Mouse (Mus musculus): ENCODE data around the gene Lamb3. TPM values are rescaled to one million over a fixed set of nuclear protein-coding genes. Genes with fewer than 3 reads are reported as not detected.

Gene Lamb3
- polyA plus RNA-seq, 1 experiment, result not detected

DNA sequence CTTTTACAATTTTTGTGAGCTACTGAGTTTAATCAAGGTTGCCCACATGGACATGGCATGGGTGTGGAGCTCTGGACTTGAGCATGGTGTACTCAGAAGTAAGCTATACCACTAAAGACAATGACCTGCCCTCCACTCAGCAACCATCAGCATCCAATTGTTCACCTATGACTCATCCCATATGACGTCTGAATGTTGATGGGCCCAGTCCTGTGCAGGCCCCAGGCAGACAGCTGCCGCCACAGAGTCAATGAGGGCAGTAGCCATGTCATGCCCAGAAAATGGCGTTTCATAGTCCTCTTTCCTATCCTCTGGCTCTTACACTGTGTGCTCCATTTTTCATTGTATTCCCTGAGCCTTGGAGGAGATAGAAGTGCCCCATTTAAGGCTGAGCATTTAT, 8.5 kb downstream of the Lamb3 start:
- TF ChIP-seq CTCF (IDR thresholded peaks at IDR 0.05; ENCODE audit: insufficient read depth, low read depth, low read length) (no peak), POLR2A (IDR thresholded peaks at IDR 0.05; ENCODE audit: insufficient read depth, low read depth, low read length) (no peak)
- H3K4me3 ChIP-seq (ENCODE audit: insufficient read depth, low read depth, low read length), result no peak overlapping the region
- WGBS, result 86% methylated on average over 3 of the region's 3 CpGs
- H3K27ac ChIP-seq (ENCODE audit: insufficient read depth, low read depth, low read length), result no peak overlapping the region
- H3K4me1 ChIP-seq (ENCODE audit: control insufficient read depth, insufficient read depth, low read length), result no peaks in the 10 kb centered on the region

GRCm38 (mm10) chr1:193220408-193220807, 12.9 kb downstream of the Lamb3 start:
- TF ChIP-seq CTCF (IDR thresholded peaks at IDR 0.05; ENCODE audit: insufficient read depth, low read depth, low read length) (no peak), POLR2A (IDR thresholded peaks at IDR 0.05; ENCODE audit: insufficient read depth, low read depth, low read length) (no peak)
- WGBS, result 83% methylated on average over 5 of the region's 5 CpGs
- Histone ChIP-seq H3K4me1 (ENCODE audit: control insufficient read depth, insufficient read depth, low read length) (no peaks in the 10 kb centered on the region), H3K27ac (ENCODE audit: insufficient read depth, low read depth, low read length) (no peak overlapping the region), H3K4me3 (ENCODE audit: insufficient read depth, low read depth, low read length) (no peak overlapping the region)

DNA sequence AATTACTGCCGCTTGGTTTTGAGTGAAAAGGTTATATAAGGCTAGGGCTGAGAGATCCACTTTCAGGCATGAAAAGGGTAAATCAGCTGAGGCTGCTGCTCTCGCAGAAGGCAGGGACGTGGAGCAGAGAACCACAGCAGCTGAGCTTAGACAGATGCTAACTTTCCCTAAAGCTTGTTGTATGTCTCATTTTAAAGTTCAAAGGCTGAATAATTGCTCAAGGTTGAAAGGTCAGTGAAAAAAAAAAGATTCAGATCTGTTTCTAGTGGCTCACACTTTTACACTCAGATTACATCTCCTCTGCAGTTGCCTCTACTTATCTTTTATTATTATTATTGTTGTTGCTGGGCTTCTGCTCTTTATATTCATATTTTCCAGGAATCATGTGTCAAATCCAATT, 18.0 kb downstream of the Lamb3 start:
- no peak for TF ChIP-seq CTCF (IDR thresholded peaks at IDR 0.05; ENCODE audit: insufficient read depth, low read depth, low read length)
- TF ChIP-seq POLR2A (IDR thresholded peaks at IDR 0.05; ENCODE audit: insufficient read depth, low read depth, low read length), result no peak
- Histone ChIP-seq H3K4me1 (ENCODE audit: control insufficient read depth, insufficient read depth, low read length) (no peaks in the 10 kb centered on the region; the same call in 1 of the 2 replicates), H3K4me3 (ENCODE audit: insufficient read depth, low read depth, low read length) (no peak overlapping the region), H3K27ac (ENCODE audit: insufficient read depth, low read depth, low read length) (no peak overlapping the region)
- 49% methylated on average over 3 of the region's 3 CpGs for WGBS

DNA sequence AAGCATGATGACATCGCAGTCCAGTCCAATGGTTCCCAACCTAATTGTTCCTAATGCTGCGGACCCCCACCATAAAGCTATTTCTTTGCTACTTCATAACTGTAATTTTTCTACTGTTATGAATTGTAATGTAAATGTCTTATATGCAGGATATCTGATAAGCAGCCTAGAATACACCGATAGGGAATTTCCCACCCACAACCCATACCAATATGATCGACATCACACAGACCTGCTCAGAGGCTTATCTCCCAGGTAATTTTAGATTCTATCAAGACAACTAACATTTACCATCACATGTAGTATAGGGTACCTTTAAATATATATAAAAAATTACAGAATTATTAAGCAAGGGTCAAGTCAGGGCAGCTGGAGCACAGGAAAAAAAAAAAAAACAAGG, 18.6 kb downstream of the Lamb3 start:
- no peak for TF ChIP-seq CTCF (IDR thresholded peaks at IDR 0.05; ENCODE audit: insufficient read depth, low read depth, low read length)
- TF ChIP-seq POLR2A (IDR thresholded peaks at IDR 0.05; ENCODE audit: insufficient read depth, low read depth, low read length), result no peak
- Histone ChIP-seq H3K27ac (ENCODE audit: insufficient read depth, low read depth, low read length) (no peak overlapping the region), H3K4me1 (ENCODE audit: control insufficient read depth, insufficient read depth, low read length) (no peaks in the 10 kb centered on the region; the same call in 1 of the 2 replicates), H3K4me3 (ENCODE audit: insufficient read depth, low read depth, low read length) (no peak overlapping the region)
- 89% methylated on average over 4 of the region's 4 CpGs for WGBS

DNA sequence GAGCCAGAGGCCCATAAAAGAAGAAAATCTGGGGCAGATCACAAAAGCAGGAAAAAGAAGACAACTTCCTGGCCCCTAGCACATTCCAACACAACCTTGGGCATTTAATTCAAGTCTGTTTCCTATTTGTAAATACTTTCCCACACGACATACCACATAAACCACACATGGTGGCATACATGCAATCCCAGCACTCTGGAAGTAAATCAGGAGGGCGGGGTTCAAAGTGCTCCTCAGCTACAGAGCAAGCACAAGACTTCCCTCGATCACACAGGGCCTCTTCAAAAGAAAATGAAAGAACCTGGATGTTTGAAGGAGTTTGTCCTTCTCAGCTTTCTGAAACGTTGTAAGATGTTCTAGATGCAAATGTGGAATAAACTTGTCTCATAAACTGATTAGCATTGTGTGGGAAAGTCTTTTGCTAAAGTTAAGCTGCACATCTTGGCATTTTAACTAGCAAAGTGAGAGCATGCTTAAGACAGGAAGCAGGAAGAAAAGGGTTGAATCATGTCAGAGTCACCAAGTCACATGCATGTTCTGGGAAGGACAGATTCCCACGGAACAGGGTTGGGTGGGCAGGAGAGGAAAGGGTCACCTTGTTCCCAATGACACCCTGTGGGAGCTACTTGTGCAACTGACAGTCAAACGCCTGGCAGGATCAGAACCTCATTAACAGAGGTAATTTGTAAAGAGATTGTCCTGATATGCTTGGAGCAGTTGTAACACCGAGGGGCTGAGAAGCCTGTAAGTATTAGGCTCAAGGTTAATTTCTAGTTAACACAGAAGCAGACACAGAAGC, 19.4 kb downstream of the Lamb3 start:
- 49% methylated on average over 7 of the region's 7 CpGs for WGBS
- Histone ChIP-seq H3K4me1 (ENCODE audit: control insufficient read depth, insufficient read depth, low read length) (no peaks in the 10 kb centered on the region; the same call in 1 of the 2 replicates), H3K27ac (ENCODE audit: insufficient read depth, low read depth, low read length) (no peak overlapping the region), H3K4me3 (ENCODE audit: insufficient read depth, low read depth, low read length) (no peak overlapping the region)
- TF ChIP-seq CTCF (IDR thresholded peaks at IDR 0.05; ENCODE audit: insufficient read depth, low read depth, low read length), result no peak
- TF ChIP-seq POLR2A (IDR thresholded peaks at IDR 0.05; ENCODE audit: insufficient read depth, low read depth, low read length), result no peak

DNA sequence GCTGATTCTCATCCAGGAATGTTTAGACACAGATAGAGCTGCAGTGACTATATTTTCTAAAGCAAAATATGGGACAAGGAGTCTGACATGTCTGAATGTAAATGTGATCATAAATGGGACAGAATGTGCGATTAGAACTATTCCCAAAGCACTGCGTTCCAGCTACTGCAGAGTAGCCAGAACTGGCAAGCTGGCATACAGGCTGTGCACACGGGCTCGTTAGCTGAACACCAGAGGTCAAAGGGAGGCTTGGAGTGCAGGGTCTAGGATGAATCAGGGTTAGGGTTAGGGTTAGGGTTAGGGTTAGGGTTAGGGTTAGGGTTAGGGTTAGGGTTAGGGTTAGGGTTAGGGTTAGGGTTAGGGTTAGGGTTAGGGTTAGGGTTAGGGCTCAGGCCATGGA, 20.0 kb downstream of the Lamb3 start:
- Histone ChIP-seq H3K4me3 (ENCODE audit: insufficient read depth, low read depth, low read length) (no peak overlapping the region), H3K4me1 (ENCODE audit: control insufficient read depth, insufficient read depth, low read length) (no peaks in the 10 kb centered on the region; the same call in 1 of the 2 replicates), H3K27ac (ENCODE audit: insufficient read depth, low read depth, low read length) (no peak overlapping the region)
- TF ChIP-seq CTCF (IDR thresholded peaks at IDR 0.05; ENCODE audit: insufficient read depth, low read depth, low read length) (no peak), POLR2A (IDR thresholded peaks at IDR 0.05; ENCODE audit: insufficient read depth, low read depth, low read length) (no peak)
- WGBS, result 75% methylated on average over 4 of the region's 4 CpGs

DNA sequence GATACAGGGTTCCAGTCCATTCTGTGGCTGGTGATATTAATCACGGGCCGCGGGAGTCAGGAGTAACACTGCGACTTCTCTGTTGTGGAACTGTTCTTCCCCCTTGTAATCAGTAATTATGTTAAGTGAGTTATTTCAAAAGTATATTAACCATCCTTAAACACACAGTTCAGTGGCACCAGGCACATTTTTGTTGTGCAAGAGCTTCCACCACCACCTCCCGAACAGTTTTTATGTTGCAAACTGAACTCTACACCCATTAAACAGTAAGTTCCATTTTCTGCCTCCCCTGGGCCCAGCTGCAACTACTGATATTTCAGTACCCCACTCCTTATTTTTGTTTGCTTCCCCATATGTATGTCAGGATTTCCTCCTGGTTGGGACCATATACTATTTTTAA, 22.1 kb downstream of the Lamb3 start:
- 75% methylated on average over 5 of the region's 5 CpGs for WGBS
- TF ChIP-seq CTCF (IDR thresholded peaks at IDR 0.05; ENCODE audit: insufficient read depth, low read depth, low read length), result no peak
- no peak for TF ChIP-seq POLR2A (IDR thresholded peaks at IDR 0.05; ENCODE audit: insufficient read depth, low read depth, low read length)
- Histone ChIP-seq H3K27ac (ENCODE audit: insufficient read depth, low read depth, low read length) (no peak overlapping the region), H3K4me1 (ENCODE audit: control insufficient read depth, insufficient read depth, low read length) (no peaks in the 10 kb centered on the region; the same call in 1 of the 2 replicates), H3K4me3 (ENCODE audit: insufficient read depth, low read depth, low read length) (no peak overlapping the region)

DNA sequence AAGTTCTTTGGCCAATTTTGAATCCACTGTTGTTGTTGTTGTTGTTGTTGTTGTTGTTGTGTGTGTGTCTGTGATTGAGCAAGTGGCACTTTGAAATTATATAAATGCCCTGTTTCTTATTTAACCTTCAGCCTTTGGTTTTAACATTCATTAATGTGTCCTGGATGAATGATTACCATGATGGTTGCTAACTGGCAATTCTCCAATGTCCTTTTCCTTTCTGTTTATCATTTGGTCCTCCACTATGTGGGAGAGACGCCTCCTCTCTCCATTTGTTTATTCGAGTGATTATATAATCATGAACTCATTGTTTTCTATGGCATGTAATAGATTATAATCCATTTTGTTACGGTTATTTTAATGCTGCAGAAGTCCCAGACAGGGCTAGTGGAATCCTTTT, 23.0 kb downstream of the Lamb3 start:
- Histone ChIP-seq H3K27ac (ENCODE audit: insufficient read depth, low read depth, low read length) (no peak overlapping the region), H3K4me3 (ENCODE audit: insufficient read depth, low read depth, low read length) (no peak overlapping the region), H3K4me1 (ENCODE audit: control insufficient read depth, insufficient read depth, low read length) (no peaks in the 10 kb centered on the region; the same call in 1 of the 2 replicates)
- no peak for TF ChIP-seq CTCF (IDR thresholded peaks at IDR 0.05; ENCODE audit: insufficient read depth, low read depth, low read length)
- no peak for TF ChIP-seq POLR2A (IDR thresholded peaks at IDR 0.05; ENCODE audit: insufficient read depth, low read depth, low read length)
- WGBS, result 83% methylated on average over 3 of the region's 3 CpGs

- WGBS, result 86% methylated on average over 5 of the region's 5 CpGs
- Histone ChIP-seq H3K4me1 (ENCODE audit: control insufficient read depth, insufficient read depth, low read length) (no peaks in the 10 kb centered on the region; the same call in 1 of the 2 replicates), H3K27ac (ENCODE audit: insufficient read depth, low read depth, low read length) (no peak overlapping the region), H3K4me3 (ENCODE audit: insufficient read depth, low read depth, low read length) (no peak overlapping the region)
- TF ChIP-seq CTCF (IDR thresholded peaks at IDR 0.05; ENCODE audit: insufficient read depth, low read depth, low read length) (no peak), POLR2A (IDR thresholded peaks at IDR 0.05; ENCODE audit: insufficient read depth, low read depth, low read length) (no peak)
Observed at GRCm38 (mm10) chr1:193230935-193231334, 23.4 kb downstream of the Lamb3 start.

Measured in olfactory bulb, adult 2 months (tissue).